Mouse (Mus musculus): ENCODE data around the gene Pdrg1. TPM values are rescaled to one million over a fixed set of nuclear protein-coding genes. Genes with fewer than 3 reads are reported as not detected.

Gene Pdrg1
- polyA plus RNA-seq (2015; fragmentation: Nextera tagmentation; extraction: Ambion mirVana) = 110 and 126 TPM in 2 replicates

DNA sequence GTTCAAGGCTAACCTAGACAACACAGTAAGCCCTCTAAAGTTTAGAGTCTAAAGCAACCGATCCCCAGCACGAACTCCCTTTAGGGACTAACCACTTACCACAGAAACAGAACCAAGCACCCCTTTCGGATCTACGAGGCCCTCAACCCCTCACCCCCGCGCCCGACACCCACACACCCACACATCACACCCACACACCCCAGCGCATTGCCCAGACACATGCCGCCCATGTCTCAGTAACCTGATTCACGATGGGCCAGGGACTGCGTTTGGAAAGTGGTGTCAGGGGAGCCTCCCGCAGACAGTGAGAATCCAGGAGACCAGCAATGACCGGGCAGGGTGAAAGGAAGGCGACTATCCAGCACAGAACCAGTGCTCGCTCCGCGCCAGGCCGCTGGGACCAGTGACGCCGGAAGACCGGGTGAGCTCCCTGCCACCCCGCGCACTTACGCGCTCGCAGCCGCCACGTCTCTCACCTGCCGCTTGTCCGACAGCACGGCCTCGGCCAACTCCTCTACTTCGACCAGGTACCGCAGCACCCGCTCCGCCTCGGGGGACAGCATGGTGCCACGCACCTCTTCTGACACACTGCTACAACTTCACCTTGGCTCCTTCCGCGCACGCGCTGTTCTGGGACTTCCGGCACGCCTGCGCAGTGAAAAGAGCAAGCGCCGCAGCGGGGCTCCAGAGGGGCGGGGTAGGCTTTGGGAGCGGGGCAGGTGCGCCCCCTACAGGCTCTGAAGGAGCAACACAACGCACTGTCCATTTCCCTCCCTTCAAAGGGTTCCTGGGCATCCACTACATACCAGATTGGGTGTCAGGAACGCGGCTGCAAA lies at the start of gene Pdrg1:
TSS of gene Pdrg1 (minus strand) at position 670 of the 836 bp plus-strand sequence.
- peaks cover 29% of the 10 kb centered on the region; the same call in 1 of the 2 replicates for H3K36me3 ChIP-seq
- under 1% methylated on average over 54 of the region's 54 CpGs for WGBS
- ATAC-seq (replicated peaks; ENCODE audit: insufficient number of reproducible peaks, insufficient read depth, low FRiP score, low read depth) = peak; percentile 91
- H3K4me3 ChIP-seq = peak within 1 kb of the TSS; percentile 98
- H3K4me1 ChIP-seq (replicated peaks) = peaks cover 11% of the 10 kb centered on the region
- H3K9ac ChIP-seq = peak within 1 kb of the TSS; percentile 88
- peaks cover 25% of the 10 kb centered on the region; the same call in 1 of the 2 replicates for H3K27me3 ChIP-seq
- H3K27ac ChIP-seq = 0 out of 2 replicates have a peak within 1 kb of the TSS, but pooled peaks have one; percentile 33
- no peaks in the 10 kb centered on the region for H3K9me3 ChIP-seq (replicated peaks)
- H3K4me2 ChIP-seq = peak within 1 kb of the TSS; percentile 90

DNA sequence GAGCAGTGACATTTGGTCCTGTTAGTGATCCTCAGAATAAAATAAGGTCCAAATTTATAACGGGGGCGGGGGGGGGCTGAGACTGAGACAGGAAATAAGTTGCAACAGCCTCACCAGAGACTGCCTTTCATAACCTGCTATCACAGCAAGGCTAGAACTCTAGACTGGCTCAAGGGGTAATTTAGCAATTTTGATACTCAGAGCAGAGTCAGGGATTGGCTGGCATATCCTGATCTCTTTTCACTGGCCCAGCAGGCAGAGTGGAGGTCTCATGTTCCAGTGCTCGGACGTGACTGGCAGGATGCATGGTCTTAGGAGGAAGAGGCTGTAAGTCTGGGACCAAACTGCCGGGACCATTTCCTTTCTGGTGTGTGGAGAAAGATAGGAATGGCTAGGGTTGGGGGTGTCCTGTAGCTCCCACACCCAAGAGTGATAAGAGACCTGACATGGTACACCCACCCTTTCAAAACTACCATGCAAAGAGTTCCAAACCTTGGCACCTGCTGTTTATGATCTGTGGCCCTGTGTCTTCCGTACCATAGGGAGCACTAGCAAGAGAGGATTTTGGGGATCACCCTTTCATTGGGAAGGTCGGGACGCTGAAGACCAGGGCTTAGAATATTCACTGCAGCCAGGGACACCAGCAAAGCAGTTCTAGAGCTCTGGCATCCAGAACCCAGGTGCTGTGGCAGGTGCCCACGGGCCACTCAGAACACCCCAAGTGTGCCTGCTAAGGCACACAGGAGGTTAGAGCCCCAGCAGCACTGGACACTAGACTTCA lies 49.2 kb upstream of the Pdrg1 start:
- no peak for ATAC-seq (replicated peaks; ENCODE audit: insufficient number of reproducible peaks, insufficient read depth, low FRiP score, low read depth)
- H3K4me2 ChIP-seq = no peak overlapping the region

DNA sequence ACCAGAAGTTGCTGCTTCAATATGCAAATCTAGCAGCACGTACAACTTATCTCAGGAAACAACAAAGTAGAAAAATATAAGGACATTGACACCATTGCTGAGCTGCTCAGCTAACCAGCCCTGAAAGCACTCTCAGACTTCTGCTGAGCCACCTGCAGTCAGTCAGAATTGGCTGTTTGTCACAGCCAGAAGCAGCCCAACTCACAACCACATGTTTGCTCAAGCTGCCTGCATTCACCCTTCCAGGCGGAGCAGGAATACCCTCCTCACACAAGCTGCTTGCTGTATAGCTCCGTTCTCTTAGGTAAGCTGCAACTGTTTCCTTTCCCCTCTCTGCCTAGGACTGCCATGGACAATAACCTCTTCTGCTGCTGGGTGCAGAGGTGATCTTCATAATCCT lies 48.2 kb upstream of the Pdrg1 start:
- 56% methylated on average over 3 of the region's 3 CpGs for WGBS
- H3K4me1 ChIP-seq (replicated peaks) = no peaks in the 10 kb centered on the region
- H3K9ac ChIP-seq = no peak overlapping the region
- no peak overlapping the region for H3K4me3 ChIP-seq
- no peak overlapping the region for H3K27ac ChIP-seq
- H3K36me3 ChIP-seq = no peaks in the 10 kb centered on the region
- no peaks in the 10 kb centered on the region for H3K9me3 ChIP-seq (replicated peaks)
- no peak overlapping the region for H3K4me2 ChIP-seq
- ATAC-seq (replicated peaks; ENCODE audit: insufficient number of reproducible peaks, insufficient read depth, low FRiP score, low read depth) = no peak
- H3K27me3 ChIP-seq = peaks cover 30% of the 10 kb centered on the region

More for the DNA sequence above, 49.2 kb upstream of the Pdrg1 start:
- H3K9ac ChIP-seq = no peak overlapping the region
- H3K4me3 ChIP-seq = no peak overlapping the region
- no peaks in the 10 kb centered on the region for H3K9me3 ChIP-seq (replicated peaks)
- H3K36me3 ChIP-seq = no peaks in the 10 kb centered on the region
- 0 out of 2 replicates have a peak overlapping the region, but pooled peaks have one; percentile 7 for H3K27ac ChIP-seq
- H3K4me1 ChIP-seq (replicated peaks) = no peaks in the 10 kb centered on the region
- 62% methylated on average over 9 of the region's 9 CpGs for WGBS
- H3K27me3 ChIP-seq = peaks cover 30% of the 10 kb centered on the region

DNA sequence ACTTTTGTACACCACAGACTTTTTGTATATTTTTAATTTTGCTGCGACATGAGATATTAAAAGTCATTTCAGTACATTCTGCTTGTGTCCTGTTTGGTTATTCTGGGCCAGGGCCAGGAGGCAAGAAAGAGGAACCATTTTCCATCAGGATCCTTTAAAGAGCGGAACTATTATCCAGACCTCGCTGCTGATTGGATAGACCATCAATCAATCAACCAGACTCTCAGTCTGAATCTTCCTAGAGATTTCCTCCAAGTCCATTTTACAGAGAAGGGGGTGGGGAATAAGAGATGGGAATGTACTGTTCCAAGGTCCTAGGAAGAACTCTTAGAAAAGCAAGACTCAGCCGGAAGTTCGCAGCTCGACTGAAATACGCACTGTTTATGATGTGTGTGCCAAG lies 45.0 kb upstream of the Pdrg1 start:
- H3K9ac ChIP-seq = no peak overlapping the region
- WGBS = 74% methylated on average over 7 of the region's 7 CpGs
- peaks cover 14% of the 10 kb centered on the region for H3K27me3 ChIP-seq
- H3K4me3 ChIP-seq = no peak overlapping the region
- no peaks in the 10 kb centered on the region for H3K9me3 ChIP-seq (replicated peaks)
- H3K4me2 ChIP-seq = no peak overlapping the region
- ATAC-seq (replicated peaks; ENCODE audit: insufficient number of reproducible peaks, insufficient read depth, low FRiP score, low read depth) = no peak
- no peaks in the 10 kb centered on the region for H3K4me1 ChIP-seq (replicated peaks)
- no peak overlapping the region for H3K27ac ChIP-seq
- no peaks in the 10 kb centered on the region for H3K36me3 ChIP-seq

DNA sequence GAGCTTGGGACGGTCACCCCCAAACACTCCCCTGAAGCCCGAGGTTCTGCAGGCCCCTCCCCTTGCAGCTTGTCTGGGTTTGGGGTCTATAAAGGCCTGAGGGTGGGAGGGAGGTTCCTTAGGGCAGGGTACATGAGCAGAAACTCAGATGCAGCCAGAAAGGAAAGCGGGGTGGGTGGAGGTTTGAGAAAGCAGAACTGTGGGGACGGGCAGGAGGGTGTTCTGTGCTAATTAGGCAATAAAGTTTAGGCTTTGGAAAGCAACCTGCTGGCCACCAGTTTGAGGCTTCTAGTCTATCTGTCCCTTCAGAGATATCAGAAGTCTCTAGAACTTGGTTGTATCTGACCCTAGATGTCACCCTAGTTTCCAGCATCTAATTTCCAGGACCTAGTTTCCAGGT lies 43.1 kb upstream of the Pdrg1 start:
- Histone ChIP-seq H3K36me3 (no peaks in the 10 kb centered on the region), H3K27me3 (peaks cover 31% of the 10 kb centered on the region), H3K9me3 (replicated peaks) (no peaks in the 10 kb centered on the region), H3K4me2 (no peak overlapping the region), H3K27ac (no peak overlapping the region), H3K4me1 (replicated peaks) (no peaks in the 10 kb centered on the region), H3K4me3 (no peak overlapping the region), H3K9ac (no peak overlapping the region)
- 58% methylated on average over 4 of the region's 4 CpGs for WGBS
- no peak for ATAC-seq (replicated peaks; ENCODE audit: insufficient number of reproducible peaks, insufficient read depth, low FRiP score, low read depth)

DNA sequence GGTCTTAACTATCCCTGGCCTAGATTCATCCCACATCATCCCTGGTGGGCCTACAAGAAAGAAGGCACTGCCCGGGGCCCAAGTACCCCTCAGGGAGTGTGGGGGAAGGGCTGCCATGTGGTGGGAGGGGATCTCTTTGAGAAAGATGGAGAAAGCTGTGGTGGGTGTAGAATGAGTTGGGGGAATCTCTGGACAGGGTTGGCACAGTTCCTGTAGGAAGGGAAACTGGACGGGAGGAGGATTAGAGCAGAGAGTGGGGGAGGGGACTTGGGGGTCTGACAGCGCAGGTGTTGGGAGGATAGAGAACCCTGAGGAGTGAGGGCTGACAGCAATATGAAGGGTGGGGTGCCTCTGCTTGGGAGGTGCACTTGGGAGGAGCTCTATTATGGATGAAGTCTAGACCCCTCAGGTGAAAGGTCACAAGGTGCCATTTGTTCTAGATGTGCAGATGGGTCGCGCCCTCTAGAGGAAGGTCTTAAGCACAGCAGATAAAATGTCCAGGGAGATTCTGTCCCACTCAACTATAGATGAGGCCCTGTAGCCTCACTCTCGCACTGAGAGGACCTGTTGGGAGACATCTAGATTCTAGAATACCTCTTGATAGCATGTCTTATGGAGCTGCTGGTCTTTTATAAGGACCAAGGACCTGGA lies 40.2 kb upstream of the Pdrg1 start:
- Histone ChIP-seq H3K36me3 (no peaks in the 10 kb centered on the region), H3K4me2 (no peak overlapping the region), H3K27ac (no peak overlapping the region), H3K9me3 (replicated peaks) (no peaks in the 10 kb centered on the region), H3K9ac (no peak overlapping the region), H3K4me1 (replicated peaks) (no peaks in the 10 kb centered on the region), H3K4me3 (no peak overlapping the region), H3K27me3 (peaks cover 60% of the 10 kb centered on the region)
- 52% methylated on average over 6 of the region's 6 CpGs for WGBS
- ATAC-seq (replicated peaks; ENCODE audit: insufficient number of reproducible peaks, insufficient read depth, low FRiP score, low read depth) = no peak

DNA sequence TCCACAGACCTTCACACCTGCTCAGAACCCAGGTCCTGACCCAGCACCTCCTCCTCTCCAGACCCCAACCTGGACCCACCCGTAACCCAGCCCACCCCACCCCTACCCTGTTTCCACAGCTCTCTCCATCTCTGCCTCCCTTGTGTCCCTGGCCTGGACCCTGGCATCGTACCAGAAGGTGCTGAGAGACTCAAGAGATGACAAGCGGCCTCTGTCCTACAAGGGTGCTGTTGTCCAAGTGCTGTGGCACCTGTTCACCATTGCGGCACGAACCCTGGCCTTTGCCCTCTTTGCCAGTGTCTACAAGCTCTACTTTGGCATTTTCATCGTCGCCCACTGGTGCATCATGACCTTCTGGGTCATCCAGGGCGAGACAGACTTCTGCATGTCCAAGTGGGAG lies 38.7 kb upstream of the Pdrg1 start:
- H3K27ac ChIP-seq = no peak overlapping the region
- no peak for ATAC-seq (replicated peaks; ENCODE audit: insufficient number of reproducible peaks, insufficient read depth, low FRiP score, low read depth)
- H3K36me3 ChIP-seq = no peaks in the 10 kb centered on the region
- H3K9me3 ChIP-seq (replicated peaks) = no peaks in the 10 kb centered on the region
- WGBS = 82% methylated on average over 8 of the region's 8 CpGs
- H3K9ac ChIP-seq = no peak overlapping the region
- no peak overlapping the region for H3K4me2 ChIP-seq
- H3K4me3 ChIP-seq = no peak overlapping the region
- peaks cover 3% of the 10 kb centered on the region; the same call in 1 of the 2 replicates for H3K4me1 ChIP-seq (replicated peaks)
- peaks cover 62% of the 10 kb centered on the region for H3K27me3 ChIP-seq

DNA sequence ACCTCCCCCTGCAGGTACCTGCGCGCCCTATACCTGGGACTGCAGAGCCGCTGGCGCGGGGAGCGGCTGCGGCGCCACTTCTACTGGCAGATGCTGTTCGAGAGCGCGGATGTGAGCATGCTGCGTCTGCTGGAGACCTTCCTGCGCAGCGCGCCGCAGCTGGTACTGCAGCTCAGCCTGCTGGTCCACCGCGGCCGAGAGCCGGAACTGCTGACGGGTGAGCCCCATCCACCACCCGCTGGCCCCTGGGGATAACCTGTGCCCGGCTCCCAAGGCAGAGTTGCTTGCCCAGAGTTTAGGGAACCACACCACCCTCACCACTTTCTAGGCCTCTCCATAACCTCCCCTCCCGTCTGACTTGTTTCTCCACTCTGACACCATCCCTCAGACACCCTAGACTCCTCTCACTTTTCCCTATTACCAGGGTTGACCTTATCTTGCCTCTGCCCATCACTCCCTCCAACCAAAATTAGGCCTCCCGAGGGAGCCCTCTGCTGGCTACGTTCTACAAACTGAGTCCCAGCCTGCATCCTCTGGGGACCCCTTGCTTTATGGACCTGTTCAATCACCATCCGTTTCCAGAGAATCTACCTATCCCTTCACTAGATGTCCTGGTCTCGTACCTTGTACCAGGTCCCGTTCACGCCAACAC lies 37.6 kb upstream of the Pdrg1 start:
- Histone ChIP-seq H3K36me3 (no peaks in the 10 kb centered on the region), H3K9me3 (replicated peaks) (no peaks in the 10 kb centered on the region), H3K4me1 (replicated peaks) (peaks cover 3% of the 10 kb centered on the region; the same call in 1 of the 2 replicates), H3K4me3 (no peak overlapping the region), H3K9ac (no peak overlapping the region), H3K27ac (no peak overlapping the region), H3K4me2 (no peak overlapping the region), H3K27me3 (peaks cover 57% of the 10 kb centered on the region)
- 7% methylated on average over 30 of the region's 30 CpGs for WGBS
- ATAC-seq (replicated peaks; ENCODE audit: insufficient number of reproducible peaks, insufficient read depth, low FRiP score, low read depth) = no peak

DNA sequence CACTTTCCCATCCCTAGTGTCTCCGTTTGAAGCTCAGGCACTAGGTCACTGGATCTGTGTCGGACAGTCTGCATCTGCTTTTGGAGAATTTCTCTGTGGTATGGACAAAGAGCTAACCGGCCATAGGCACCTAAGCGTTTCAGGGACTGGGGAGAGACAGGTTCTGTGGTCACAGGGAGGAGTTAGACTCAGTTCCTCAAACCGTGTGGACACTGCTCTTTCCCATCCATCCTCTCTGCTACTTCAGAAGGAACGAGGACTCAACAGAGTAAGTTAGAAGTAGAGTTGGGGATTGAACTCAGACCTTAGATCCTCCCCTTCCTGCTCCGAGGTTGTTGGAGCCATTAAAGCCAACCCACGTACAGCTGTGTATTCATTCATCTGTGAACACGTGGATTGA lies 36.3 kb upstream of the Pdrg1 start:
- Histone ChIP-seq H3K4me2 (no peak overlapping the region), H3K4me3 (no peak overlapping the region), H3K9me3 (replicated peaks) (no peaks in the 10 kb centered on the region), H3K36me3 (no peaks in the 10 kb centered on the region), H3K9ac (no peak overlapping the region), H3K27me3 (peaks cover 55% of the 10 kb centered on the region), H3K27ac (no peak overlapping the region), H3K4me1 (replicated peaks) (peaks cover 3% of the 10 kb centered on the region; the same call in 1 of the 2 replicates)
- no peak for ATAC-seq (replicated peaks; ENCODE audit: insufficient number of reproducible peaks, insufficient read depth, low FRiP score, low read depth)
- 69% methylated on average over 9 of the region's 9 CpGs for WGBS

DNA sequence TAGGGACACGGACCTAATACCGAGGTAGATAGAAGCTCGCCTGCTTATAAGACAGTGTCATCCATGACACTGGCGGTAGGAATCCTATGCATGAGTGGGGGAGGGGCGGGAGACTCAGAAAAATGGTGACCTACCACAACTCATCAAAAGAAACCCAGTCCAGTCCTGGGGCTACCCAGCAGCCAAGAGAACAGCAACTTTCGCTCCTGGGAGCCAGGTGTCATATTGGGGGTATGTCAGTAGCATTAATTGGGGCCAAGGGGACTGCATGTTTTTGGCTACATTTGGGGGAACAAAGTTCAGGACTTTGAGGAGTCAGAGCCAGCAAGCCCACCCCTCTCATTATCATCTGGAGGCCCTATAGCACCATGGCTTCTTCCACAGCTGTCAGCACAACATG lies 35.9 kb upstream of the Pdrg1 start:
- Histone ChIP-seq H3K9ac (no peak overlapping the region), H3K4me2 (no peak overlapping the region), H3K27ac (no peak overlapping the region), H3K27me3 (peaks cover 57% of the 10 kb centered on the region), H3K4me1 (replicated peaks) (peaks cover 3% of the 10 kb centered on the region; the same call in 1 of the 2 replicates), H3K9me3 (replicated peaks) (no peaks in the 10 kb centered on the region), H3K4me3 (no peak overlapping the region), H3K36me3 (no peaks in the 10 kb centered on the region)
- 74% methylated on average over 6 of the region's 6 CpGs for WGBS
- ATAC-seq (replicated peaks; ENCODE audit: insufficient number of reproducible peaks, insufficient read depth, low FRiP score, low read depth) = no peak

DNA sequence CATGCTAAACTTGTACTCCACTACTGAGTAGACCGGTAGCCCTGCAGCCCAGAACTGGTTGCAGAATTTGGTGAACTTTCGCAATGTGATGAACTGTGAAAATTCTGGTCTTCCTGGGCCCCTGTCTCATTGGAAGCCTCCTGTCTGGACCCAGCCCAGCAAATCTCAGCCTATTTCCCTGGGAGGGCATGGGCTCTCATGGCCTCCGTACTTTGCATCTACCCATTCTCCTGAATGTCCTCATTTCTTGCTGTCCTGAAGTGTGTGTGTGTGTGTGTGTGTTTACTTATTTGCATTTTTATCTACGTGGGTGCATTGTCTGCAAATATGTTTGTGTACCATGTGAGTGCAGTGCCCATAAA lies 34.8 kb upstream of the Pdrg1 start:
- 75% methylated on average over 4 of the region's 4 CpGs for WGBS
- Histone ChIP-seq H3K36me3 (no peaks in the 10 kb centered on the region), H3K4me3 (no peak overlapping the region), H3K4me2 (no peak overlapping the region), H3K4me1 (replicated peaks) (peaks cover 3% of the 10 kb centered on the region; the same call in 1 of the 2 replicates), H3K27ac (no peak overlapping the region), H3K9me3 (replicated peaks) (no peaks in the 10 kb centered on the region), H3K27me3 (peaks cover 53% of the 10 kb centered on the region), H3K9ac (no peak overlapping the region)
- ATAC-seq (replicated peaks; ENCODE audit: insufficient number of reproducible peaks, insufficient read depth, low FRiP score, low read depth) = no peak
